Mouse (Mus musculus): Measurements from ENCODE around the gene Epn3. TPM values are rescaled to one million over a fixed set of nuclear protein-coding genes. Genes with fewer than 3 reads are reported as not detected.
A peak's percentile ranks its signal among the peaks of the same experiment; 100 is the strongest.

The Epn3 gene
- total and polyA plus RNA-seq, 2 experiments from 2014 or later = 2.7 to 3.6 TPM

- peaks cover 20% of the 10 kb centered on the region for H3K4me1 ChIP-seq (ENCODE audit: insufficient read depth, low read length)
- no peak overlapping the region; the same call in 1 of the 2 replicates for H3K9ac ChIP-seq (replicated peaks; ENCODE audit: low read length)
- WGBS = 0% methylated on average over 2 of the region's 2 CpGs
- H3K4me3 ChIP-seq (ENCODE audit: low read length) = peak overlapping the region; percentile 37
- H3K4me2 ChIP-seq (ENCODE audit: low read depth, low read length) = peak overlapping the region; percentile 59
- H3K36me3 ChIP-seq (ENCODE audit: insufficient read depth, low read length) = no peaks in the 10 kb centered on the region
- no peaks in the 10 kb centered on the region for H3K9me3 ChIP-seq (ENCODE audit: low read length)
- H3K27me3 ChIP-seq (ENCODE audit: insufficient read depth, low read length) = peaks cover 6% of the 10 kb centered on the region; the same call in 1 of the 2 replicates
- DNase-seq (ENCODE audit: low spot score) = peak; percentile 56
- H3K27ac ChIP-seq = peak overlapping the region; percentile 74
- peak; percentile 31; the same call in 1 of the 2 replicates for ATAC-seq
- no peak for TF ChIP-seq CTCF (IDR thresholded peaks at IDR 0.05; ENCODE audit: low read depth)
These were observed 739 bp downstream of the Epn3 start for GRCm38 (mm10) chr11:94499035-94499434.

GRCm38 (mm10) chr11:94498093-94498996, 1.4 kb downstream of the Epn3 start:
- H3K9ac ChIP-seq (replicated peaks; ENCODE audit: low read length) = no peak overlapping the region; the same call in 1 of the 2 replicates

GRCm38 (mm10) chr11:94495415-94495814, 4.4 kb downstream of the Epn3 start:
- Histone ChIP-seq H3K9ac (replicated peaks; ENCODE audit: low read length) (no peak overlapping the region), H3K36me3 (ENCODE audit: insufficient read depth, low read length) (no peaks in the 10 kb centered on the region), H3K9me3 (ENCODE audit: low read length) (no peaks in the 10 kb centered on the region), H3K4me1 (ENCODE audit: insufficient read depth, low read length) (peaks cover 26% of the 10 kb centered on the region), H3K4me2 (ENCODE audit: low read depth, low read length) (no peak overlapping the region), H3K27me3 (ENCODE audit: insufficient read depth, low read length) (peaks cover 3% of the 10 kb centered on the region; the same call in 1 of the 2 replicates), H3K4me3 (ENCODE audit: low read length) (no peak overlapping the region), H3K27ac (no peak overlapping the region)
- 76% methylated on average over 3 of the region's 3 CpGs for WGBS
- no peak for DNase-seq (ENCODE audit: low spot score)
- TF ChIP-seq CTCF (IDR thresholded peaks at IDR 0.05; ENCODE audit: low read depth) = no peak
- no peak for ATAC-seq

More at GRCm38 (mm10) chr11:94498093-94498996, 1.4 kb downstream of the Epn3 start:
- H3K36me3 ChIP-seq (ENCODE audit: insufficient read depth, low read length) = no peaks in the 10 kb centered on the region
- no peaks in the 10 kb centered on the region for H3K9me3 ChIP-seq (ENCODE audit: low read length)
- ATAC-seq (no peak), DNase-seq (ENCODE audit: low spot score) (peak; percentile 25)
- H3K4me3 ChIP-seq (ENCODE audit: low read length) = peak overlapping the region; percentile 37; the same call in 1 of the 2 replicates
- H3K27me3 ChIP-seq (ENCODE audit: insufficient read depth, low read length) = peaks cover 6% of the 10 kb centered on the region; the same call in 1 of the 2 replicates
- H3K27ac ChIP-seq = peak overlapping the region; percentile 74
- WGBS = 22% methylated on average over 19 of the region's 19 CpGs
- peaks cover 20% of the 10 kb centered on the region for H3K4me1 ChIP-seq (ENCODE audit: insufficient read depth, low read length)
- peak overlapping the region; percentile 59 for H3K4me2 ChIP-seq (ENCODE audit: low read depth, low read length)
- TF ChIP-seq CTCF (IDR thresholded peaks at IDR 0.05; ENCODE audit: low read depth) = no peak

DNA sequence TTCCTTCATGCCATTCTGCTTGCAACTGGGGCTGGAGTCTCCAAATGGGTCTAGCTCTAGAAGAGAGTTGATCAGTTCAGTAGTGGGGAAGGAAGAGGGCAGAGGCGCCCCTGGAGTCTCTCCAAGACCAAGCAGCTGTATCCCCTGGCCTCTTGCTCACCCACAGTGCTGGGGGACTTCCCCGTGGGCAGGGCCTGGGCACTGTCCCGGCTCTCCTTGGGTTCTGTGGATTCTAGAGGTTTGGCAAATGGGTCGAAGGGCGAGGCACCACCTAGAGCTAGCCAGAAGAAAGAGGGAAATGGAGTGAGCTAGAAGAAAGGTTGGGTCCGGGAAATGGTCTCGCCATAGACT, 8.1 kb downstream of the Epn3 start:
- ATAC-seq (no peak), DNase-seq (ENCODE audit: low spot score) (no peak)
- H3K9me3 ChIP-seq (ENCODE audit: low read length) = no peaks in the 10 kb centered on the region
- H3K4me3 ChIP-seq (ENCODE audit: low read length) = peak overlapping the region; percentile 44
- H3K27me3 ChIP-seq (ENCODE audit: insufficient read depth, low read length) = no peaks in the 10 kb centered on the region
- H3K27ac ChIP-seq = no peak overlapping the region
- no peak for TF ChIP-seq CTCF (IDR thresholded peaks at IDR 0.05; ENCODE audit: low read depth)
- 62% methylated on average over 7 of the region's 7 CpGs for WGBS
- H3K4me2 ChIP-seq (ENCODE audit: low read depth, low read length) = peak overlapping the region; percentile 72
- 0 out of 2 replicates have a peak, but pooled peaks cover 7% of the 10 kb centered on the region for H3K4me1 ChIP-seq (ENCODE audit: insufficient read depth, low read length)
- no peaks in the 10 kb centered on the region for H3K36me3 ChIP-seq (ENCODE audit: insufficient read depth, low read length)
- peak overlapping the region; percentile 58; the same call in 1 of the 2 replicates for H3K9ac ChIP-seq (replicated peaks; ENCODE audit: low read length)

GRCm38 (mm10) chr11:94491035-94491748, 8.6 kb downstream of the Epn3 start:
- ATAC-seq (peak; percentile 81), DNase-seq (ENCODE audit: low spot score) (peak; percentile 82)
- peak overlapping the region; percentile 44 for H3K4me3 ChIP-seq (ENCODE audit: low read length)
- H3K27ac ChIP-seq = peak overlapping the region; percentile 41; the same call in 1 of the 2 replicates
- no peaks in the 10 kb centered on the region for H3K9me3 ChIP-seq (ENCODE audit: low read length)
- peak overlapping the region; percentile 72 for H3K4me2 ChIP-seq (ENCODE audit: low read depth, low read length)
- WGBS = 3% methylated on average over 53 of the region's 55 CpGs
- no peaks in the 10 kb centered on the region for H3K36me3 ChIP-seq (ENCODE audit: insufficient read depth, low read length)
- TF ChIP-seq CTCF (IDR thresholded peaks at IDR 0.05; ENCODE audit: low read depth) = no peak; the same call in 1 of the 2 replicates
- H3K4me1 ChIP-seq (ENCODE audit: insufficient read depth, low read length) = 0 out of 2 replicates have a peak, but pooled peaks cover 7% of the 10 kb centered on the region
- H3K9ac ChIP-seq (replicated peaks; ENCODE audit: low read length) = peak overlapping the region; percentile 58
- no peaks in the 10 kb centered on the region for H3K27me3 ChIP-seq (ENCODE audit: insufficient read depth, low read length)

DNA sequence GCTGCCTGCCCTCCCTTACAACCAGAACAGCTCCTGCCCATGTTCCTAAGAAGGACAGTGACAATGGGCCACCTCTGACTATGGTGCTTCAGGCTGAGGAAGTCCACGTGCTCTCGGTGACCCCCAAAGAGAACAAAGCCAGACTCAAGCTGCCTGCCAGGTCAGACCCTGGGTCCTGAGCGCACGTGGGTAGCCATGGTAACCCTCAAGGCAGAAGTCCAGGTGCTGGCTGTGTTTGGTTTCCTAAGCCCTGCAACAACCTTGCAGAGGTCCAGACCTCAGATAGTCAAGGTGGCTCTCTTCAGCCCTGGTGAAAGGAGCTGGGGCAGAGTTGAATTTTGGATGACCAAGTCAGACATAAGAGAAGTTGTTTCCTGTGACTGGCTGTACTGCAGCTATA, 10.0 kb downstream of the Epn3 start:
- no peak for ATAC-seq
- no peaks in the 10 kb centered on the region for H3K27me3 ChIP-seq (ENCODE audit: insufficient read depth, low read length)
- 33% methylated on average over 4 of the region's 4 CpGs for WGBS

More for the DNA sequence above, 10.0 kb downstream of the Epn3 start:
- no peak for DNase-seq (ENCODE audit: low spot score)
- TF ChIP-seq CTCF (IDR thresholded peaks at IDR 0.05; ENCODE audit: low read depth) = no peak
- H3K4me3 ChIP-seq (ENCODE audit: low read length) = no peak overlapping the region
- peaks cover 7% of the 10 kb centered on the region; the same call in 1 of the 2 replicates for H3K4me1 ChIP-seq (ENCODE audit: insufficient read depth, low read length)
- no peak overlapping the region for H3K27ac ChIP-seq
- H3K9ac ChIP-seq (replicated peaks; ENCODE audit: low read length) = no peak overlapping the region
- no peak overlapping the region for H3K4me2 ChIP-seq (ENCODE audit: low read depth, low read length)
- H3K36me3 ChIP-seq (ENCODE audit: insufficient read depth, low read length) = no peaks in the 10 kb centered on the region
- H3K9me3 ChIP-seq (ENCODE audit: low read length) = no peaks in the 10 kb centered on the region
